Mouse (Mus musculus) limb, embryonic 15.5 days (tissue): Measurements from ENCODE around the gene Spindoc. TPM values are rescaled to one million over a fixed set of nuclear protein-coding genes. Genes with fewer than 3 reads are reported as not detected.

Experiments used
- ATAC-seq: fragments of 200-750 bp; cut with Nextera tagmentation; 2 replicates; pipeline ENCODE4 v1.8.0; 2017; ENCODE audit warnings: low read depth, moderate TSS enrichment; ENCODE audit not compliant: insufficient number of reproducible peaks, low FRiP score, low TSS enrichment
- H3K27ac ChIP-seq: fragments of 300-500 bp; sonication (generic); 2 replicates; pipeline ENCODE4 v1.5.1; 2015; ENCODE audit warnings: moderate library complexity, mild to moderate bottlenecking, inconsistent platforms
- H3K27me3 ChIP-seq: fragments of 300-500 bp; sonication (generic); 2 replicates; pipeline ENCODE4 v1.6.1; 2015; ENCODE audit warnings: inconsistent platforms
- H3K36me3 ChIP-seq: fragments of 300-500 bp; sonication (generic); 2 replicates; pipeline ENCODE4 v1.6.1; 2015; ENCODE audit warnings: inconsistent platforms
- H3K4me1 ChIP-seq: fragments of 300-500 bp; sonication (generic); 2 replicates; pipeline ENCODE4 v1.6.1; 2015; ENCODE audit warnings: inconsistent platforms
- H3K4me2 ChIP-seq: fragments of 300-500 bp; sonication (generic); 2 replicates; pipeline ENCODE4 v1.6.1; 2015; ENCODE audit warnings: mild to moderate bottlenecking, inconsistent platforms
- H3K4me3 ChIP-seq: fragments of 300-500 bp; sonication (generic); 2 replicates; pipeline ENCODE4 v1.5.1; 2015; ENCODE audit warnings: mild to moderate bottlenecking, inconsistent platforms
- H3K9ac ChIP-seq: fragments of 300-500 bp; sonication (generic); 2 replicates; pipeline ENCODE4 v1.6.1; 2015; ENCODE audit warnings: inconsistent platforms
- H3K9me3 ChIP-seq: fragments of 300-500 bp; sonication (generic); 2 replicates; pipeline ENCODE4 v1.6.1; 2016; ENCODE audit warnings: inconsistent platforms
- WGBS: fragments of 180-500 bp; shearing (Covaris S2); methylation state at CpG from one replicate; pipeline ENCODE4 v1.1.7; 2015; 5-methylcytosine and 5-hydroxymethylcytosine counted together
- polyA plus RNA-seq: library from polyadenylated mRNA; unstranded; fragments of >200 nt; fragmentation: Nextera tagmentation; extraction: Ambion mirVana; gene quantifications from 2 replicates; pipeline ENCODE4 v1.2.1, GENCODE M21; 2015

Spindoc gene
- polyA plus RNA-seq, 1 experiment from 2014 or later, result 24.8 TPM

- WGBS, result 2% methylated on average over 63 of the region's 63 CpGs
- Histone ChIP-seq H3K9ac (peak within 1 kb of the TSS; percentile 93), H3K4me3 (peak within 1 kb of the TSS; percentile 89), H3K9me3 (no peaks in the 10 kb centered on the region), H3K27ac (peak within 1 kb of the TSS; percentile 87), H3K27me3 (no peaks in the 10 kb centered on the region), H3K4me2 (peak within 1 kb of the TSS; percentile 81), H3K4me1 (peaks cover 38% of the 10 kb centered on the region), H3K36me3 (no peaks in the 10 kb centered on the region)
- ATAC-seq, result peak; percentile 95
Observed at GRCm38 (mm10) chr19:7341512-7342397, 41.0 kb downstream of the Spindoc start, which contains the start of gene Mark2. Gene Mark2, minus strand, starts transcription at chr19:7341860.

- peak overlapping the region; percentile 93 for H3K9ac ChIP-seq
- peak; percentile 81 for ATAC-seq
- no peaks in the 10 kb centered on the region for H3K36me3 ChIP-seq
- peak overlapping the region; percentile 87 for H3K27ac ChIP-seq
- 0% methylated on average over 35 of the region's 46 CpGs for WGBS
- peak overlapping the region; percentile 89 for H3K4me3 ChIP-seq
- peaks cover 44% of the 10 kb centered on the region for H3K4me1 ChIP-seq
- H3K4me2 ChIP-seq, result peak overlapping the region; percentile 81
- H3K9me3 ChIP-seq, result no peaks in the 10 kb centered on the region
- no peaks in the 10 kb centered on the region for H3K27me3 ChIP-seq
Observed at GRCm38 (mm10) chr19:7340780-7341475, 41.9 kb downstream of the Spindoc start.

GRCm38 (mm10) chr19:7340371-7340779 is 42.4 kb downstream of the Spindoc start:
- peak overlapping the region; percentile 81 for H3K4me2 ChIP-seq
- peaks cover 43% of the 10 kb centered on the region for H3K4me1 ChIP-seq
- H3K4me3 ChIP-seq, result peak overlapping the region; percentile 89
- peak overlapping the region; percentile 87 for H3K27ac ChIP-seq
- no peaks in the 10 kb centered on the region for H3K9me3 ChIP-seq
- H3K9ac ChIP-seq, result peak overlapping the region; percentile 93
- ATAC-seq, result no peak
- H3K27me3 ChIP-seq, result no peaks in the 10 kb centered on the region
- H3K36me3 ChIP-seq, result no peaks in the 10 kb centered on the region
- WGBS, result under 1% methylated on average over 15 of the region's 15 CpGs

- H3K4me1 ChIP-seq, result peaks cover 41% of the 10 kb centered on the region
- WGBS, result 29% methylated on average over 4 of the region's 4 CpGs
- no peaks in the 10 kb centered on the region for H3K9me3 ChIP-seq
- no peaks in the 10 kb centered on the region for H3K27me3 ChIP-seq
- peak overlapping the region; percentile 81 for H3K4me2 ChIP-seq
- peak overlapping the region; percentile 93 for H3K9ac ChIP-seq
- no peak for ATAC-seq
- peak overlapping the region; percentile 87; the same call in 1 of the 2 replicates for H3K27ac ChIP-seq
- peak overlapping the region; percentile 89 for H3K4me3 ChIP-seq
- H3K36me3 ChIP-seq, result no peaks in the 10 kb centered on the region
Observed at GRCm38 (mm10) chr19:7339867-7340266, 42.9 kb downstream of the Spindoc start.

- 30% methylated on average over 5 of the region's 5 CpGs for WGBS
- H3K27ac ChIP-seq, result peak overlapping the region; percentile 43; the same call in 1 of the 2 replicates
Observed at GRCm38 (mm10) chr19:7339026-7339425, 43.8 kb downstream of the Spindoc start.

GRCm38 (mm10) chr19:7337781-7338342 is 44.9 kb downstream of the Spindoc start:
- whole genome bisulfite sequencing, result 69% methylated on average over 2 of the region's 2 CpGs
- Histone ChIP-seq H3K4me2 (no peak overlapping the region), H3K27me3 (no peaks in the 10 kb centered on the region), H3K9me3 (no peaks in the 10 kb centered on the region), H3K4me3 (no peak overlapping the region), H3K36me3 (0 out of 2 replicates have a peak, but pooled peaks cover 7% of the 10 kb centered on the region), H3K4me1 (peaks cover 41% of the 10 kb centered on the region), H3K9ac (no peak overlapping the region), H3K27ac (no peak overlapping the region)
- no peak for ATAC-seq

More at GRCm38 (mm10) chr19:7339026-7339425, 43.8 kb downstream of the Spindoc start:
- H3K36me3 ChIP-seq, result 0 out of 2 replicates have a peak, but pooled peaks cover 3% of the 10 kb centered on the region
- no peaks in the 10 kb centered on the region for H3K9me3 ChIP-seq
- ATAC-seq, result no peak
- H3K27me3 ChIP-seq, result no peaks in the 10 kb centered on the region
- peak overlapping the region; percentile 81 for H3K4me2 ChIP-seq
- H3K4me3 ChIP-seq, result peak overlapping the region; percentile 89
- peaks cover 41% of the 10 kb centered on the region for H3K4me1 ChIP-seq
- H3K9ac ChIP-seq, result no peak overlapping the region

- no peak overlapping the region for H3K27ac ChIP-seq
- H3K9ac ChIP-seq, result no peak overlapping the region
- no peak for ATAC-seq
- H3K4me2 ChIP-seq, result no peak overlapping the region
- H3K27me3 ChIP-seq, result no peaks in the 10 kb centered on the region
- H3K4me3 ChIP-seq, result no peak overlapping the region
- H3K4me1 ChIP-seq, result peaks cover 38% of the 10 kb centered on the region
- H3K36me3 ChIP-seq, result 0 out of 2 replicates have a peak, but pooled peaks cover 16% of the 10 kb centered on the region
- 70% methylated on average over 4 of the region's 4 CpGs for WGBS
- no peaks in the 10 kb centered on the region for H3K9me3 ChIP-seq
Observed at GRCm38 (mm10) chr19:7335656-7336055, 47.1 kb downstream of the Spindoc start.

GRCm38 (mm10) chr19:7334049-7334448 is 48.7 kb downstream of the Spindoc start:
- Histone ChIP-seq H3K4me2 (no peak overlapping the region), H3K27me3 (no peaks in the 10 kb centered on the region), H3K4me1 (peaks cover 24% of the 10 kb centered on the region), H3K27ac (peak overlapping the region; percentile 27; the same call in 1 of the 2 replicates), H3K4me3 (no peak overlapping the region), H3K9ac (no peak overlapping the region), H3K36me3 (peaks cover 20% of the 10 kb centered on the region; the same call in 1 of the 2 replicates), H3K9me3 (no peaks in the 10 kb centered on the region)
- no peak for ATAC-seq
- 59% methylated on average over 2 of the region's 2 CpGs for WGBS

GRCm38 (mm10) chr19:7321391-7321790 is 61.4 kb downstream of the Spindoc start:
- no peak overlapping the region for H3K4me3 ChIP-seq
- no peaks in the 10 kb centered on the region for H3K36me3 ChIP-seq
- H3K4me1 ChIP-seq, result peaks cover 4% of the 10 kb centered on the region; the same call in 1 of the 2 replicates
- no peak overlapping the region for H3K4me2 ChIP-seq
- no peaks in the 10 kb centered on the region for H3K9me3 ChIP-seq
- H3K27me3 ChIP-seq, result no peaks in the 10 kb centered on the region
- ATAC-seq, result no peak
- WGBS, result 82% methylated on average over 3 of the region's 3 CpGs
- H3K9ac ChIP-seq, result no peak overlapping the region
- no peak overlapping the region for H3K27ac ChIP-seq

GRCm38 (mm10) chr19:7320181-7320580 is 62.6 kb downstream of the Spindoc start:
- no peaks in the 10 kb centered on the region for H3K36me3 ChIP-seq
- no peak for ATAC-seq
- peaks cover 4% of the 10 kb centered on the region; the same call in 1 of the 2 replicates for H3K4me1 ChIP-seq
- H3K9me3 ChIP-seq, result no peaks in the 10 kb centered on the region
- H3K27ac ChIP-seq, result no peak overlapping the region
- no peaks in the 10 kb centered on the region for H3K27me3 ChIP-seq
- no peak overlapping the region for H3K4me2 ChIP-seq
- H3K4me3 ChIP-seq, result no peak overlapping the region
- WGBS, result 47% methylated on average over 2 of the region's 2 CpGs
- no peak overlapping the region for H3K9ac ChIP-seq

- Histone ChIP-seq H3K9ac (no peak overlapping the region), H3K4me3 (no peak overlapping the region), H3K27ac (no peak overlapping the region), H3K4me1 (peaks cover 8% of the 10 kb centered on the region), H3K9me3 (no peaks in the 10 kb centered on the region), H3K36me3 (no peaks in the 10 kb centered on the region), H3K4me2 (no peak overlapping the region), H3K27me3 (no peaks in the 10 kb centered on the region)
- 91% methylated on average over 4 of the region's 4 CpGs for WGBS
- no peak for ATAC-seq
Observed at GRCm38 (mm10) chr19:7317716-7318115, 65.1 kb downstream of the Spindoc start.
